Mouse (Mus musculus) forebrain, embryonic 13.5 days (tissue): ENCODE results near the gene Gm45208. TPM values are rescaled to one million over a fixed set of nuclear protein-coding genes. Genes with fewer than 3 reads are reported as not detected.
"Not testable (repeated sequence)": the region's sequence is repeated elsewhere in the genome, so short reads cannot be mapped to it uniquely, and the experiment has no call there.

Source experiments
- ATAC-seq: fragments of 200-750 bp; cut with Nextera tagmentation; 2 replicates; pipeline ENCODE4 v1.8.0; 2017
- H3K27ac ChIP-seq: fragments of 300-500 bp; sonication (generic); 2 replicates; pipeline ENCODE4 v1.5.1; 2015; ENCODE audit warnings: inconsistent platforms, mild to moderate bottlenecking, moderate library complexity
- H3K27me3 ChIP-seq: fragments of 300-500 bp; sonication (generic); 2 replicates; pipeline ENCODE4 v1.6.1; 2015; ENCODE audit warnings: mild to moderate bottlenecking, inconsistent platforms
- H3K36me3 ChIP-seq: fragments of 300-500 bp; sonication (generic); 2 replicates; pipeline ENCODE4 v1.6.1; 2015; ENCODE audit warnings: mild to moderate bottlenecking, inconsistent platforms; ENCODE audit not compliant: poor library complexity, severe bottlenecking
- H3K4me1 ChIP-seq: fragments of 300-500 bp; sonication (generic); 2 replicates; pipeline ENCODE4 v1.6.1; 2015; ENCODE audit warnings: inconsistent platforms
- H3K4me2 ChIP-seq: fragments of 300-500 bp; sonication (generic); 2 replicates; pipeline ENCODE4 v1.6.1; 2015; ENCODE audit warnings: inconsistent platforms, mild to moderate bottlenecking, moderate library complexity
- H3K4me3 ChIP-seq: fragments of 300-500 bp; sonication (generic); 2 replicates; pipeline ENCODE4 v1.5.1; 2015; ENCODE audit warnings: mild to moderate bottlenecking, inconsistent platforms
- H3K9ac ChIP-seq: fragments of 300-500 bp; sonication (generic); 2 replicates; pipeline ENCODE4 v1.6.1; 2015; ENCODE audit warnings: mild to moderate bottlenecking, inconsistent platforms
- H3K9me3 ChIP-seq: fragments of 300-500 bp; sonication (generic); replicated peaks from 2 replicates; pipeline ENCODE4 v1.6.1; 2016; ENCODE audit warnings: inconsistent platforms
- WGBS: fragments of 180-500 bp; shearing (Covaris S2); methylation state at CpG from one replicate; pipeline ENCODE4 v1.1.7; 2015; 5-methylcytosine and 5-hydroxymethylcytosine counted together
- polyA plus RNA-seq: library from polyadenylated mRNA; unstranded; fragments of >200 nt; fragmentation: Nextera tagmentation; extraction: Ambion mirVana; gene quantifications from 2 replicates; pipeline ENCODE4 v1.2.1, GENCODE M21; 2015

Gm45208 gene
- polyA plus RNA-seq, 1 experiment from 2014 or later = 0.53 TPM

DNA sequence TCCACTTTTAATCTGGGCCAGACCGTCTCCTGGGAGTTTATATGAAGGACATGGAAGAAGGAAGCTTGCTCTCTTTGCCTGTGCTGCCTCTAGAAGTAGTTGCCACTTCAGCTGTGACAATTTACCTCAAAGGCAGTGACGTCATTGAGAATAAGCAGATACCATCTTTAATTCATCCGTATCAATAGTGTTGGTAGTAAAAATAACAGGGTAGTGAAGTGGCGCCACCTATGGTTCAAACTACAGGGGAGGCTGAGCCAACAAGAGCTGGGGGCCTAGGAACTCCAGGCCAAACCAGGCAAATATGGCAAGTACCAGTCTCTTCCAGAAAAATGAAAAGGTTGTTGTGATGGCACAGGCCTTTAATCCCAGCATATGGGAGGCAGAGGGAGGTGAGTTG lies 29.2 kb upstream of the Gm45208 start:
- Histone ChIP-seq H3K4me3 (no peak overlapping the region), H3K4me2 (no peak overlapping the region), H3K4me1 (no peaks in the 10 kb centered on the region), H3K9me3 (no peaks in the 10 kb centered on the region), H3K36me3 (no peaks in the 10 kb centered on the region), H3K9ac (no peak overlapping the region), H3K27me3 (no peaks in the 10 kb centered on the region), H3K27ac (no peak overlapping the region)
- ATAC-seq = no peak
- WGBS = 34% methylated on average over 4 of the region's 4 CpGs

DNA sequence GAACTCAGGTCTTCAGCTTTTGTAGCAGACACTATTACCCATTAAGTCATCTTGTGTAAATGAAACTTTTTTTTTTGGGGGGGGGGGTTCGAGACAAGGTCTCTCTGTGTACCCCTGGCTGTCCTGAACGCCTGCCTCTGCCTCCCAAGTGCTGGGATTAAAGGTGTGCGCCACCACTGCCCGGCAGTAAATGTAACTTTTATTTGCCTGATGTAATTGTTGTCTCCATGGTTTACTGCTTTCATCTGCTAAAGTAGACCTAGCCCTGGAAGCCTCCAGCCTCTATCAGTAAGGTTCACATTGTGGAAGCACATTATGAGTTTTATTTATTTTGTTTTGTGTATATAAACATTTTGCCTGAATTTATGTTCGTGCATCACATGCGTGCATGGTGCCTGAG lies 25.5 kb upstream of the Gm45208 start:
- Histone ChIP-seq H3K9ac (no peak overlapping the region), H3K4me2 (peak overlapping the region; percentile 28), H3K27ac (no peak overlapping the region), H3K4me3 (peak overlapping the region; percentile 54; the same call in 1 of the 2 replicates), H3K9me3 (no peaks in the 10 kb centered on the region), H3K4me1 (peaks cover 7% of the 10 kb centered on the region; the same call in 1 of the 2 replicates), H3K27me3 (no peaks in the 10 kb centered on the region), H3K36me3 (peaks cover 10% of the 10 kb centered on the region)
- peak; percentile 41 for ATAC-seq
- WGBS = 47% methylated on average over 6 of the region's 6 CpGs

DNA sequence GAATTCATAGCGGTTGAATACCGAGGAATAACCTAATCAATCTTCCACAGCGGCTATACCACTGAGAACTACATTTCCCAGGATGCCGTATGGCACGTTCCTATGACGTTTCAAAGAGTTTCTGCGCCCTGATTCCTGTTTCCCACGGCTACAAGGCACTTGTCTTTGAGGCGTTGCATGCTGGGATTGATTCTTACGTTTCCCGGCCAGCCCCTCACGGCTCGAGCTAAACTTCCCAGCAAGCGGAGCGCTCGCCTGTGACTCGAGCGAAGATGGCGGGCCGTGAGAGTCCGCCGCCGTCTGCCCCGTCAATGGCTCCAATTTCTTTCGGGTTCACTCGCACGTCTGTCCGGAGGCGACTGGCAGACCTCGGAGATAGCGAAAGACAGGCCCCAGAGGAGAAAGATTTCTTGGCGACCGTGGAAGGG lies 25.1 kb upstream of the Gm45208 start, which contains the start of gene Gpkow:
Gpkow (plus strand) TSS at position 178 of the 428 bp plus-strand sequence.
- Histone ChIP-seq H3K4me1 (peaks cover 7% of the 10 kb centered on the region; the same call in 1 of the 2 replicates), H3K9me3 (no peaks in the 10 kb centered on the region), H3K36me3 (peaks cover 11% of the 10 kb centered on the region), H3K4me3 (peak within 1 kb of the TSS; percentile 54), H3K4me2 (peak within 1 kb of the TSS; percentile 62), H3K27me3 (no peaks in the 10 kb centered on the region), H3K27ac (peak within 1 kb of the TSS; percentile 35; the same call in 1 of the 2 replicates), H3K9ac (peak within 1 kb of the TSS; percentile 63)
- peak; percentile 98 for ATAC-seq
- WGBS = 12% methylated on average over 33 of the region's 33 CpGs

DNA sequence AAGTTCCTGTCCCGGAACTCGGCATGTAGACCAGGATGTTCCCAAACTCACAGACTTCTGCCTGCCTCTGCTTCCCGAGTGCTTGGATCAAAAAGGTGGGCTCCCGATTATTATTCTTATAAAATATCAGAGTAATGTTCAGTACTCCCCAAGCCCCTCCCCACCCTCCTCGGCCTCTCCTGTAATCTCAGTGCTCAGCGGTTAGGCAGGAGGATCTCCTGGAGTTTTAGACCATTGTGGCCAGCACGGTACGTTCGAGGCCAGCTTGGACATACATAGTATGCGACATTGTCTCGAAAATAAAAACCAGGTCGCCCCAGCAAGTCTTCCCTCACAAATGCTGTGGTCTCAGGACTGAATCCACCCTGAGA lies 8.3 kb upstream of the Gm45208 start:
- H3K27me3 ChIP-seq, H3K27ac ChIP-seq, H3K4me1 ChIP-seq, H3K9me3 ChIP-seq, H3K36me3 ChIP-seq, ATAC-seq: not testable (repeated sequence)
- Histone ChIP-seq H3K4me3 (peak overlapping the region; percentile 35), H3K4me2 (peak overlapping the region; percentile 58), H3K9ac (peak overlapping the region; percentile 48; the same call in 1 of the 2 replicates)
- WGBS = 20% methylated on average over 5 of the region's 12 CpGs

DNA sequence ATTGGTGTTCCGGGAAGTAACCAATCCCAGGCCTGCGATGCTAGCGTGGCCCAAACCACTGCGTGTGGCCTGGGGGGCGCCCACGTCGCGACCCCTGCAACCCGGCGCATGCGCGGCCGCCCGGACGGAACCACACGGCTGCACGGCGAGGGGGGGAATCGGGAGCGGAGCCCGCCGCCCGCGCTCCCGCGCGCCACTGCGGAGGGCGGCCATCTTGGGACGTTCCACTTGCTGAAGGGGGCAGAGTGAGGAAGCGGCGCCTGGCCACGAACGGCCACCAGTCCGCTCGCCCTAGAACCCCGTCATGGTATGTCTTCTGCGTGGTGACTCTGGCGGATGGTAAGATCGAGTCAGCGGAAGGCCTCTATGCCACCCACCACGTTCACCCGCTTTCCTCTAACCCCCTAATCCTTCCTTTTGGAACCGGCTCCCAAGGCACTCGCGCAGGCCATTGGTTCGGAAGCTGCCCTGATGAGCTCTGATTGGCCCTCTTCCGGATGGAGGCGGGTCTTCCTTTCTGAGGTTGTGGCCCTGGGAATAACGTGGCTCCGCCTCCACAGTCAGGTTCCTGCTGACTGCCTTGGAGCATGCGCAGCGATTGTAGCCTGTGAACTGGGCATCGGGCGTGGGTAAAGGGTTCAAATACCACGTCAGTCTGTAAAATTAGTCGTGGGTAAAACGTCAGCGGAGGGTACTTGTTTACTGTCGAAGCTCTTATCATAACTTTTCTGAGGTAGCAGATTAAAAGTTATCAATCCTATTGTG lies 7.7 kb upstream of the Gm45208 start, which contains the start of gene Wdr45:
Wdr45 (plus strand) TSS at position 199 of the 765 bp plus-strand sequence.
- H3K9ac ChIP-seq = peak within 1 kb of the TSS; percentile 48; the same call in 1 of the 2 replicates
- ATAC-seq = peak; percentile 96
- peak within 1 kb of the TSS; percentile 58 for H3K4me2 ChIP-seq
- not testable (repeated sequence) for H3K27ac ChIP-seq, H3K36me3 ChIP-seq, H3K27me3 ChIP-seq, H3K4me1 ChIP-seq, H3K9me3 ChIP-seq
- peak within 1 kb of the TSS; percentile 35 for H3K4me3 ChIP-seq
- 13% methylated on average over 38 of the region's 60 CpGs for WGBS

DNA sequence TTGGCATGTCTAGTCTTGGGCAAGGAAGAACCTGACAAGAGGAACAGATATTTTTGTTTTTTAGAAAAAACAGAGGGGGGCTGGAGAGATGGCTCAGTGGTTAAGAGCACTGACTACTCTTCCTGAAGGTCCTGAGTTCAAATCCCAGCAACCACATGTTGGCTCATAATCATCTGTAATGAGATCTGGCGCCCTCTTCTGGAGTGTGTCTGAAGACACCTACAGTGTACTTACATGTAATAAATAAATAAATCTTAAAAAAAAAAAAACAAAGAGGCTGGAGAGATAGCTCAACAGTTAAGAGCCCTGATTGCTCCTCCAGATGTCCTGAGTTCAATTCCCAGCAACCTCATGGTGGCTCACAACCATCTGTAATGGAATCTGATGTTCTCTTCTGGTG lies 6.0 kb upstream of the Gm45208 start:
- not testable (repeated sequence) for H3K36me3 ChIP-seq, H3K4me2 ChIP-seq, H3K27me3 ChIP-seq, H3K9ac ChIP-seq, ATAC-seq, H3K4me3 ChIP-seq, H3K9me3 ChIP-seq, H3K4me1 ChIP-seq, H3K27ac ChIP-seq
- 22% methylated on average over 1 of the region's 1 CpGs for WGBS

DNA sequence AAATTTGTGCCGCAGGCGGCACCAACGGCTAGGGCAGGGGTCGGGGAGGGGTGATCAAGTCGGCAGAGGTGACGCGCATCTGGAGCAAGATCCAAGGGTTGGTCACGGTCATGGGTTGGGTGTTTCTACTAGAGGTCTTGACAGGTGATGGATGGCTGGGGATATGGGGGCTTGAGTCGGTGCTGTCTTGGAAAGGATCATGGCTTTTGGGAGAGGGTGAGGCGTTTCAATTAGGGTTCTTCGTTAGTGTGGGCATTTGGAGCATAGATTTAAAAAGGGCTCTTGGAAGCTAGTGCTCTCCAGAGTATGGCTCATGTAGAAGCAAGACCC lies 202 bp downstream of the Gm45208 start:
- Histone ChIP-seq H3K9ac (peak overlapping the region; percentile 62), H3K27ac (peak overlapping the region; percentile 86; the same call in 1 of the 2 replicates), H3K36me3 (peaks cover 18% of the 10 kb centered on the region), H3K4me3 (peak overlapping the region; percentile 59), H3K4me2 (peak overlapping the region; percentile 64), H3K27me3 (no peaks in the 10 kb centered on the region), H3K9me3 (no peaks in the 10 kb centered on the region), H3K4me1 (peaks cover 6% of the 10 kb centered on the region; the same call in 1 of the 2 replicates)
- WGBS = 29% methylated on average over 11 of the region's 11 CpGs
- no peak for ATAC-seq

DNA sequence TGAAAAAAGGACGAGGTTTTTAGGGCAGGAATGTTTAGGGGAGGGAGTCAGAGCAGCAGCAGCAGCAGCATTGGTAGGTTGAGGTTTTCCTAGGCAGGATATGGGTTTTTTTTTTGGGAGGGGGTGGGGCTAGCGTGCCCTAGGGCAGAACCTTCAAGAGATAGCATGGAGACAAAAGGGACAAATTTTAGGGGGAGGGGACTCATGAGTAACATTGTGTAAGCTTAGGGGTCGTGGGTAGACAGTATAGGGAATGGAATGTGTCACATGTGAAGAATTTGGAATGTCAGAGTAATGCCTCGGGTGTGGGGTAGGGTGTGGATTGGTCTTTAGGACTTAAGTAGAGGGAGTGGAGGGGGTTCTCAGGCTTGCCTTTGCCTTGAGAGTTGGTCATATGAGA lies 646 bp downstream of the Gm45208 start:
- peak overlapping the region; percentile 59 for H3K4me3 ChIP-seq

DNA sequence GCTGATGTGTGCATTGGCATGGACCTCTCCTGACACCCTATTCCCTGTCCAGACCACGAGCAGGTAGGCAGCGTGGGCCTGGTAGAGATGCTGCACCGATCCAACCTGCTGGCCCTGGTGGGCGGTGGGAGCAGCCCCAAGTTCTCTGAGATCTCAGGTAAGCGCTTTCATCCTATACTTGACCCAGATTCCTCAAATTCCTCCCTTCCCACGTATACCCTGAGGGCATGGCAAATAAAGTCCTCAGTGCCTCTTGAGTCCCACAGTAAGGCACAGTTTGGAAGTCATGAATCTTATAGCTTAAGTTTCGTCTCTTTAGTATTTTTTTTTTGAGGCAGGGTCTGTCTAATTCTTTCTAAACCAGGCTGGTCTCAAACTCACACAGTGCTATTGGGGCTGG lies 2.1 kb downstream of the Gm45208 start:
- no peak overlapping the region for H3K9ac ChIP-seq
- no peaks in the 10 kb centered on the region for H3K9me3 ChIP-seq
- peaks cover 20% of the 10 kb centered on the region for H3K36me3 ChIP-seq
- H3K4me1 ChIP-seq = peaks cover 12% of the 10 kb centered on the region; the same call in 1 of the 2 replicates
- WGBS = 86% methylated on average over 7 of the region's 7 CpGs
- H3K4me3 ChIP-seq = no peak overlapping the region
- no peak for ATAC-seq
- H3K4me2 ChIP-seq = no peak overlapping the region
- no peak overlapping the region for H3K27ac ChIP-seq
- H3K27me3 ChIP-seq = no peaks in the 10 kb centered on the region

More for the DNA sequence above, 646 bp downstream of the Gm45208 start:
- no peak for ATAC-seq
- H3K9ac ChIP-seq = peak overlapping the region; percentile 62
- no peaks in the 10 kb centered on the region for H3K9me3 ChIP-seq
- peak overlapping the region; percentile 64 for H3K4me2 ChIP-seq
- WGBS = 21% methylated on average over 4 of the region's 4 CpGs
- H3K27ac ChIP-seq = no peak overlapping the region
- H3K27me3 ChIP-seq = no peaks in the 10 kb centered on the region
- peaks cover 20% of the 10 kb centered on the region for H3K36me3 ChIP-seq
- H3K4me1 ChIP-seq = peaks cover 7% of the 10 kb centered on the region; the same call in 1 of the 2 replicates

DNA sequence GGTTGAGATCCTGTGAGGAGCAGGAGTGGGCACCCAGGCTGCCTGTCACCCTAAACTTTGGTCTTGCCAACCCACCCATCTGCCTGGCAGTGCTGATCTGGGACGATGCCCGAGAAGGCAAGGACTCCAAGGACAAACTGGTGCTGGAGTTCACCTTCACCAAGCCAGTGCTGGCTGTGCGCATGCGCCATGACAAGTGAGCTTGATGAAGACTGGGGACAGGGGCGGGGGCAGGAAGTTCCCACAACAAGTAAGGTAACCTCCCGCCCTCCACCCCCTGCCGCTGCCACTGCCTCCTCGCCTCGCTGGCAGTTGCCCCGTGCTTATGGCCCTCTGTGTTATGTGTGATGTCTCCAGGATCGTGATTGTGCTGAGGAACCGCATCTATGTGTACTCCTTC lies 3.8 kb downstream of the Gm45208 start:
- Histone ChIP-seq H3K27me3 (no peaks in the 10 kb centered on the region), H3K9ac (no peak overlapping the region), H3K27ac (no peak overlapping the region), H3K9me3 (no peaks in the 10 kb centered on the region), H3K36me3 (peaks cover 20% of the 10 kb centered on the region), H3K4me3 (no peak overlapping the region), H3K4me1 (peaks cover 19% of the 10 kb centered on the region; the same call in 1 of the 2 replicates), H3K4me2 (no peak overlapping the region)
- 87% methylated on average over 12 of the region's 12 CpGs for whole genome bisulfite sequencing
- no peak for ATAC-seq

DNA sequence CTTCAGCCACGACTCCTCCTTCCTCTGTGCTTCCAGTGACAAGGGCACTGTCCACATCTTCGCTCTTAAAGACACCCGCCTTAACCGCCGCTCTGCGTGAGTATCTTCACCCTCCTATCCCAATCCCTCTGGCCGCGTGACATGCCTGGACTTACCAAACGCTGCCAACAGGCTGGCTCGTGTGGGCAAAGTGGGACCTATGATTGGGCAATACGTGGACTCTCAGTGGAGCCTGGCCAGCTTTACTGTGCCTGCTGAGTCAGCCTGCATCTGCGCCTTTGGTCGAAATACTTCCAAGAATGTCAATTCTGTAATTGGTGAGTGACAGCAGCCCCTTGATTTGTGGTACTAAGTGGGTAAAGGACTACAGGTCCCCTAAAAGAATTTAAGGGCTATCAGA lies 5.1 kb downstream of the Gm45208 start:
- no peak for ATAC-seq
- WGBS = 93% methylated on average over 13 of the region's 13 CpGs
- no peak overlapping the region for H3K4me3 ChIP-seq
- no peaks in the 10 kb centered on the region for H3K27me3 ChIP-seq
- peaks cover 19% of the 10 kb centered on the region; the same call in 1 of the 2 replicates for H3K4me1 ChIP-seq
- H3K4me2 ChIP-seq = no peak overlapping the region
- no peak overlapping the region for H3K9ac ChIP-seq
- no peak overlapping the region for H3K27ac ChIP-seq
- H3K9me3 ChIP-seq = no peaks in the 10 kb centered on the region
- peaks cover 20% of the 10 kb centered on the region for H3K36me3 ChIP-seq

DNA sequence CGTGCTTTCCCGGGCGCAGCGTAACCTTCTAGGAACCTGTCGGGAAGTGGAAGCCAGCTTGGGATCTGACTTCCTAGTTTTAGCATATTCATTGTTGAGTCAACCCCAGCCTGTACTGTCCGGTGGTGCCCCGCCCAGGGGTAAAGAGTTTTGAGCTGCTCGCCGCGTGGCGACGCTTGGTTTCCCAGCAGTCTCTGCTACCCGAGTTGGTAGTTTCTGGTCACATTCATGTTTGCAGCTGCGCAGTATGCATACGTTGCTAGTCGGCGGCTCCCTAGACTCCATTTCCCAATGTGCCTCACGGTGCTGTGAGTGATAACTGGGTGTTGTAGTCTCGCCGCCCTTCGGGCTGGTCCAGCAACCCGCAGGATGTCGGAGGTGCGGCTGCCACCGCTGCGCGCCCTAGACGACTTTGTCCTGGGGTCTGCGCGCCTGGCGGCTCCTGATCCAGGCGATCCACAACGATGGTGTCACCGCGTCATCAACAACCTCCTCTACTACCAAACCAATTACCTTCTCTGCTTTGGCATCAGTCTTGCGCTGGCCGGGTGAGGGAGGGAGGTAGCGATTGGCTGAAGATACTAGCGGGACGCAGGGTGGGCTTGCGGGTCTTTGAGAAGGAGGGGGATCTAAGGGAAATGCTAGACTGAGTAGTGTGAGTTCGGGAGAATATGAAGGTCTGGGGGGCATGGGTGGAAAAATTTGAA lies 6.3 kb downstream of the Gm45208 start, which contains the start of gene Praf2:
Praf2 (plus strand) TSS at position 225 of the 707 bp plus-strand sequence.
- Histone ChIP-seq H3K36me3 (peaks cover 30% of the 10 kb centered on the region), H3K27me3 (no peaks in the 10 kb centered on the region), H3K9me3 (no peaks in the 10 kb centered on the region), H3K4me2 (peak within 1 kb of the TSS; percentile 63), H3K9ac (peak within 1 kb of the TSS; percentile 62), H3K4me3 (peak within 1 kb of the TSS; percentile 48), H3K27ac (no peak within 1 kb of the TSS), H3K4me1 (peaks cover 13% of the 10 kb centered on the region; the same call in 1 of the 2 replicates)
- ATAC-seq = peak; percentile 96
- 15% methylated on average over 42 of the region's 42 CpGs for WGBS
